Mouse (Mus musculus) cerebellum, adult 11 months (tissue): ENCODE data around the gene Kcna5.

Experiments used
- DNase-seq: peaks from one replicate; pipeline ENCODE4 v3.0.0; 2022

Kcna5 gene

DNA sequence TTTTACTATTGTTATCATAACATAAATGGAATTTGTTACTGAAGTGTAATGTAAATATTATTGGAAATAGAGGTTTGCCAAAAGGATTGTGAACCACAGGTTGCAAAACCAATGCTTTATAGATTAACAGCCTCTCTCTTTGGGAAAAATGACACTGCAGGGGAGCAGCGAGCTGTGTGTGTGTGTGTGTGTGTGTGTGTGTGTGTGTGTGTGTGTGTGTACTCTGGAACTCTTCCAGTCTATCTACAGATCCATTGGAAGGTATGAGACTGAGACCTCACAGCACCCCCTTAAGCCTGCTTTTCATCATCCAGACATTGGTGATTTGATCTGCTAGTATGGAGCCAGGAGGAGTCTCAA lies 679 bp upstream of the Kcna5 start:
- no peak for DNase-seq

DNA sequence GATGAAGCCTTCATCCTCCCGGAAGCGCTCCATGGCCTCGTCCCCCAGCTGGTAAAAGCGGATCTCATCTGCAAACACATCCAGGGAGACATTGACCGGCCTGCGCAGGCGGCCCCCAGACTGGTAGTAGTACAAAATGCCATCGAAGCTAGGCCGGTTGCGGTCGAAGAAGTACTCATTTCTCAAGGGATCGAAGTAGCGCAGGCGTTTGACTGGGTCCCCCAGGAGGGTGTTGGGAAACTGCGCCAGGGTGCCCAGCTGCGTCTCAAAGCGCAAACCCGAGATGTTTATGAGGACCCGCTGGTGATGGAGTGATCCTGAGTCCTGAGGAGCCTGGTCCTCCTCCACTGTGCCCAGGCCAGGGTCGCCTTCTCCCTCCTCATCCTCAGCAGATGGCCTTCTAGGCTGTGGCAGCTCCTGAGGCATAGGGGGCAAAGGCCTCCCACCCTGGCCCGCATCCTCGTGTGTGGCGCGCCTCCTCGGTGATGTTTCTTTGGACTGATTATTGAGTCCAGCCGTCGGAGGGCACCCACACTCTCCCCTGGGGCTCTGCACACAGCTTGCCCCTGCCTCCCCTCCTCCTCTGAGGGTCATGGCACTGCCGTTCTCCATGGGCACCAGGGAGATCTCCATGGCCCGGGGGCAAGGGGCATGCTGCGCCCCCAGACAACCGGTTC lies 543 bp downstream of the Kcna5 start:
- no peak for DNase-seq

GRCm38 (mm10) chr6:126531306-126531705 lies 3.9 kb downstream of the Kcna5 start:
- DNase-seq = no peak

DNA sequence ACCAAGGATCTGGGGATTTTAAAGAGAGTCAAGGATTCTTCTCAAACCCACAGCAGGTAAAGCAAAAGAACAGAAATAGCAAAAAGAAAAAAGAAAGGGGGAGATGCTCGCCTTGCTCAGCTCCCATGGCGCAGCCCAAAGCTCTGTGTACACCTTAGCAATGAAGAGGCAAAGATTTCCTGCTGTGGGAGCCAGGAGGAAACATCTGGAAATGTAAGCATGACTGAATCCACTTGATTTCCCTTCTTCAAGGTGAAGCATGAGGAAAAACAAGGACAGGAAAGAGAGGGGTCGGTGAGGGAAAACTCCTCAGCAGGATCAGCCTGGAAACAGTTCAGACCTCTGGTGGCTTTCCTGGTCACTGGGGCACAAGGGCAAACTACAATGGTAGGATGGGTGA lies 5.2 kb downstream of the Kcna5 start:
- DNase-seq = no peak

- no peak for DNase-seq
Measured at GRCm38 (mm10) chr6:126514720-126515119, 20.5 kb downstream of the Kcna5 start.

- DNase-seq = no peak
Measured at GRCm38 (mm10) chr6:126513714-126514248, 21.4 kb downstream of the Kcna5 start.

DNA sequence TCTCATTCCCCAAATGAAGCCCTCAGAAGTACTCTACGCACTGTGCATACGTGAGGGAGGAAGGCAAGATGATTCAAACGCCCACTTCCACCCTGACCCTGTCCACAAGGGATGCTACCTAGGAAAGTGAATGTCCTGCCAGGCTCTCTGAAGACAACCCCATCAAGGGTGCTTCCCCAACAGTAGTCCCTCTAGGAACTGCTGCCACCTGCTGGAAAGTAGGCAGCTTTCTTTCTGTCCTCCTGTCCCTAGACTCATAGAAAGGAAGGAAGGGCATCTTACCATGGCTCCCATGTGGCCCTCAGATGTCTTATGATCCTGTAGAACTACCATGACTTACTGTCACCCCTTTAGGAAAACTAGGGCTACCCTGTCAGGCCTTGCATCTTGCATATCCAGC lies 22.1 kb downstream of the Kcna5 start:
- DNase-seq = no peak

DNA sequence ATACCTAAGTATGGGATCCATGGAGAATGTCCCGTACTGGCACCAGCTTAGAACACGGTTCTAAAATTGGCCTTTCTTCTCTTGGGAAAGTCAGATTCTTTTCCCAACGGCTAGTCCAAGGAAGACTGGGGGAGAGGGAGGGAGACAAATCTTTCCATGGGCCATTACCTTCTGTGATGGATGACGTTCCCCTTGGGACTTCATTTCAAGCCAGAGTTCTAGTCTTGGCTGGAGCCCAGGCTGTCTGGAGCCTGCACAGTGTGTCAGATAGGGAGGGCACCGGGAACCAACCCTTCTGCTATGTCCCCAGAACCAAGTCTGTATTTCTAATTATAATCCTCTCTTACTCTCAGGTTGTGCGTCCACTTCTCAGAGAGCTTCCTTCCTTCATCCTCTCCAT lies 26.5 kb downstream of the Kcna5 start:
- no peak for DNase-seq

DNA sequence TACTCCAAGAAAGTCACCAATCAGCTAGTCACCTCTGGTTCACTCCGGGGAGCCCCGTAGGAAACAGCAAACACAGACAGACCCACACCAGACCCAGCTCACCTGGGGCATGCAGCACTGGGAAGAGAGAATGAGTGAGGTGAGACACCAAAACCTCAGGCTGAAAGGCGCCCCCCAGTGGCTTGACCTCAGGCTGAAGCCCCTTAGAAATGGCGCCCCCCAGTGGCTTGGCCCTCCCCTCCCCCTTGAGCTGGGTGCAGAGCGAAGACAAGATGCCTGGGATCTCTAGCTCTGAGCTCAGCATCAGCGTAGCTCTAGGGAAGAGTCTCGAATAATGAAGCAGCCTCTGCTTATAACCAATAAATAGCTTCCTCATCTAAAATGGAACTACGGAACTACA lies 31.3 kb downstream of the Kcna5 start:
- no peak for DNase-seq

DNA sequence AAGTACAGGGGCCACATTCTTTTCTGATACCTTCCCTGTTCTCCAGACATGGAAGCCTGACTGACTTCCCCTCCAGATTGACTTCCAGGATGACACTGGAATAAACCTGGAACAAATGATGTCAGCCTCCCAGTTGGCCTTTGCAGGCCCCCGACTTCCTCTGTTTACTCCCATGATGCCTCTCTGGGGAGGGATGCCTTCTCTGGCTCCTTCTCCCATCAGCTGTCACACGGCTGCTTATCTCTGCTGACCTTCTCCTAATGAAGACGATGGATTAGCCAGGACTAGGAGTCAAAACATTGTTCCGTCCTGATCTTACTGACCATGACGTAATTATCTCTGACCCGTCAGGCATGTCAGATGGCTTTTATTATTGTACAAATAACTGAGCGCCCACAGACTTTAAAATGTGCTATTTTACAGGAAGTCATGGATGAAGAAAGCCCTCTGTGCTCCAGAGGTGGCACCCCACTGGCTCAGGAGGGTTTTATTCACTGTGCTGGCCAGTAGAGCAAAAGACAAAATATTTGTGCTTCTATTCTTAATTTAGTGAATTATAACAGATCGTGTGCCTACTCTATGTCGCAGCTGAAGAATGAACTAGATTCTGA lies 32.4 kb downstream of the Kcna5 start:
- no peak for DNase-seq

- no peak for DNase-seq
Measured at GRCm38 (mm10) chr6:126500985-126501384, 34.2 kb downstream of the Kcna5 start.

DNA sequence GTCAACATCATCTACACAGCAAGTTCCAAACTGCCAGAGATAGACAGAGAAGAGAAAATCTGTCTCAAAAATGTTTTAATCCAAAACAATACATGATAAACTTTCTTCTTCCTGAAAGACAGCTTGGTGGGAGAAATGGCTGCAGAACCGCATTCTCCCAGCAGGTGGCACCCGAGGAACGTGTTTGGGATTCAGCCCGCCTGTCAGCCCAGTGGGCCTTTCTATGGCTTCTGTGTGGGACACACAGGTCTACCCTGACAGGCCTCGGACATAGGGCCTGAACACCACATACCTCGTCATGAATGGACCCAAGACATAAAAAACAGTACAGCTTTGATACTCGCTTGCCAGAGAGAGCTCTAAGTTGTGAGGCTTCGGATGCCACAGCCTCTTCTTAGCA lies 35.1 kb downstream of the Kcna5 start:
- DNase-seq = peak; percentile 75

DNA sequence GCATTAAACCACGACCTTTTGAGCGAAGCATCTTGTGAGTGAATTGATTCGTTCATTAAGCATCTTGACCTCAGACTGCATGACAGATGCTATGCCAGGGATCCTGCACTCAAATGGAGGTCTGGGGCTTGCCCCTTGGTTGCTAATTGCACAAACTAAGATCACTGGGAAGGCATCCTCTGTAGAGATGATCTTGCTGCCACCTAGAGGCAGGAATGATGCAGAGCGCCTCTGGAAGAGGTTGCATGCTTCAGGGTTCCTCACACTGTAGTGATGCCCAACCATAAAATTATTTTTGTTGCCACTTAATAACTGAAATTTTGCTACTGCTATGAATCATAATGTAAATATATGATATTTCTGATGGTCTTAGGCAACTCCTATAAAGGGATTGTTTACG lies 37.3 kb downstream of the Kcna5 start:
- peak; percentile 51 for DNase-seq

GRCm38 (mm10) chr6:126497173-126497839 lies 37.9 kb downstream of the Kcna5 start:
- no peak for DNase-seq

- no peak for DNase-seq
Measured at GRCm38 (mm10) chr6:126487136-126487535, 48.1 kb downstream of the Kcna5 start.

- DNase-seq = no peak
Measured at GRCm38 (mm10) chr6:126484887-126485286, 50.3 kb downstream of the Kcna5 start.

GRCm38 (mm10) chr6:126483264-126483867 lies 51.8 kb downstream of the Kcna5 start:
- DNase-seq = no peak
